Mouse (Mus musculus) ES-Bruce4 (cell line): ENCODE measurements around the gene Banf1.

Experiments used
- CTCF ChIP-seq: IDR thresholded peaks from one replicate; pipeline ENCODE4 v1.8.1; 2011; ENCODE audit warnings: low read depth, low read length
- EP300 ChIP-seq: IDR thresholded peaks from 2 replicates; pipeline ENCODE4 v1.6.1; 2011; ENCODE audit warnings: low read depth, low read length; ENCODE audit not compliant: insufficient read depth
- POLR2A ChIP-seq: IDR thresholded peaks from one replicate; pipeline ENCODE4 v1.8.1; 2011; ENCODE audit warnings: low read length; ENCODE audit not compliant: insufficient read depth

DNA sequence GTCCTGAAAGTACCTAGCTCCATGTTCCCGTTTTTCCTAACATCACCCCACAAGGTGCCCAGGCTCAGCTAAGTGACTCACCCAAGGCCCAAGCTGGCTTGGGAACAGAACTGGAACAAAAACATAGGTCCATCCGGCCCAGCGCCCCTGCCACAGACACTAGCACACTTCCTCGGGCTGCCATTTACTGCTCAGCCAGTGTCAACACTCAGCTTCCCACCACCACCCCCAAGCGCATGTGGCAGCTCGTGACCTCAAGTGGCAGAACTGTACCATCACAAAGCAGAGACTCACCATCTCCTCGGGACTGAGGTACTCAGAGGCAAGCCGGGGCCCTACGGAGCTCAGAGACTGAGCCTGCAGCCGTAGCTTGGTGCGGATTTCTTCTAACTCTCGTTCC is 16.4 kb upstream of the Banf1 start:
- TF ChIP-seq POLR2A (no peak), EP300 (no peak), CTCF (no peak)
